Mouse (Mus musculus): ENCODE measurements around the gene Tspan14. TPM values are rescaled to one million over a fixed set of nuclear protein-coding genes. Genes with fewer than 3 reads are reported as not detected.
A peak's percentile ranks its signal among the peaks of the same experiment; 100 is the strongest.

The Tspan14 gene
- polyA plus RNA-seq, 1 experiment from 2014 or later = 82.6 TPM

- Histone ChIP-seq H3K9ac (no peak overlapping the region), H3K36me3 (replicated peaks) (no peaks in the 10 kb centered on the region), H3K27me3 (no peaks in the 10 kb centered on the region), H3K4me1 (peaks cover 89% of the 10 kb centered on the region), H3K9me3 (no peaks in the 10 kb centered on the region), H3K27ac (peak overlapping the region; percentile 99), H3K4me3 (replicated peaks) (no peak overlapping the region), H3K4me2 (peak overlapping the region; percentile 21; the same call in 1 of the 2 replicates)
- no peak for ATAC-seq (ENCODE audit: low FRiP score)
- WGBS = 25% methylated on average over 3 of the region's 3 CpGs
Observed at GRCm38 (mm10) chr14:40957607-40958006, 9.0 kb downstream of the Tspan14 start.

GRCm38 (mm10) chr14:40956252-40957146 is 10.1 kb downstream of the Tspan14 start:
- Histone ChIP-seq H3K4me2 (peak overlapping the region; percentile 48), H3K9me3 (no peaks in the 10 kb centered on the region), H3K4me3 (replicated peaks) (peak overlapping the region; percentile 2; the same call in 1 of the 2 replicates), H3K4me1 (peaks cover 86% of the 10 kb centered on the region), H3K27me3 (no peaks in the 10 kb centered on the region), H3K36me3 (replicated peaks) (no peaks in the 10 kb centered on the region), H3K9ac (peak overlapping the region; percentile 51), H3K27ac (peak overlapping the region; percentile 99)
- ATAC-seq (ENCODE audit: low FRiP score) = peak; percentile 88
- WGBS = 17% methylated on average over 13 of the region's 13 CpGs

- H3K27me3 ChIP-seq = no peaks in the 10 kb centered on the region
- no peaks in the 10 kb centered on the region for H3K9me3 ChIP-seq
- H3K9ac ChIP-seq = peak overlapping the region; percentile 51
- H3K36me3 ChIP-seq (replicated peaks) = no peaks in the 10 kb centered on the region
- peak; percentile 57 for ATAC-seq (ENCODE audit: low FRiP score)
- H3K4me2 ChIP-seq = peak overlapping the region; percentile 48
- 0 out of 2 replicates have a peak overlapping the region, but pooled peaks have one; percentile 11 for H3K4me3 ChIP-seq (replicated peaks)
- under 1% methylated on average over 10 of the region's 10 CpGs for WGBS
- H3K4me1 ChIP-seq = peaks cover 89% of the 10 kb centered on the region
- peak overlapping the region; percentile 99 for H3K27ac ChIP-seq
Observed at GRCm38 (mm10) chr14:40955596-40956251, 10.9 kb downstream of the Tspan14 start.

- WGBS = 53% methylated on average over 1 of the region's 1 CpGs
- H3K4me3 ChIP-seq (replicated peaks) = no peak overlapping the region
Observed at GRCm38 (mm10) chr14:40955146-40955545, 11.5 kb downstream of the Tspan14 start.

GRCm38 (mm10) chr14:40953381-40953780 is 13.2 kb downstream of the Tspan14 start:
- peak overlapping the region; percentile 9; the same call in 1 of the 2 replicates for H3K27ac ChIP-seq
- H3K9me3 ChIP-seq = no peaks in the 10 kb centered on the region
- H3K4me3 ChIP-seq (replicated peaks) = no peak overlapping the region
- H3K36me3 ChIP-seq (replicated peaks) = no peaks in the 10 kb centered on the region
- H3K9ac ChIP-seq = no peak overlapping the region
- no peak overlapping the region for H3K4me2 ChIP-seq
- peaks cover 90% of the 10 kb centered on the region for H3K4me1 ChIP-seq
- no peaks in the 10 kb centered on the region for H3K27me3 ChIP-seq
- no peak for ATAC-seq (ENCODE audit: low FRiP score)
- WGBS = 76% methylated on average over 5 of the region's 5 CpGs

More at GRCm38 (mm10) chr14:40955146-40955545, 11.5 kb downstream of the Tspan14 start:
- peak overlapping the region; percentile 99 for H3K27ac ChIP-seq
- no peaks in the 10 kb centered on the region for H3K9me3 ChIP-seq
- no peaks in the 10 kb centered on the region for H3K27me3 ChIP-seq
- ATAC-seq (ENCODE audit: low FRiP score) = no peak
- H3K36me3 ChIP-seq (replicated peaks) = no peaks in the 10 kb centered on the region
- peak overlapping the region; percentile 51 for H3K9ac ChIP-seq
- peaks cover 90% of the 10 kb centered on the region for H3K4me1 ChIP-seq
- peak overlapping the region; percentile 48 for H3K4me2 ChIP-seq

GRCm38 (mm10) chr14:40952715-40953114 is 13.9 kb downstream of the Tspan14 start:
- H3K4me1 ChIP-seq = peaks cover 83% of the 10 kb centered on the region
- no peak overlapping the region for H3K4me2 ChIP-seq
- H3K27ac ChIP-seq = 0 out of 2 replicates have a peak overlapping the region, but pooled peaks have one; percentile 9
- no peak overlapping the region for H3K4me3 ChIP-seq (replicated peaks)
- no peak overlapping the region for H3K9ac ChIP-seq
- H3K9me3 ChIP-seq = no peaks in the 10 kb centered on the region
- no peaks in the 10 kb centered on the region for H3K27me3 ChIP-seq
- H3K36me3 ChIP-seq (replicated peaks) = no peaks in the 10 kb centered on the region
- 65% methylated on average over 2 of the region's 2 CpGs for WGBS
- ATAC-seq (ENCODE audit: low FRiP score) = no peak

GRCm38 (mm10) chr14:40952301-40952700 is 14.3 kb downstream of the Tspan14 start:
- H3K27ac ChIP-seq = 0 out of 2 replicates have a peak overlapping the region, but pooled peaks have one; percentile 13

GRCm38 (mm10) chr14:40949730-40950614 is 16.6 kb downstream of the Tspan14 start:
- Histone ChIP-seq H3K9me3 (no peaks in the 10 kb centered on the region), H3K27me3 (no peaks in the 10 kb centered on the region), H3K36me3 (replicated peaks) (peaks cover 7% of the 10 kb centered on the region), H3K4me1 (peaks cover 56% of the 10 kb centered on the region), H3K4me3 (replicated peaks) (no peak overlapping the region), H3K27ac (0 out of 2 replicates have a peak overlapping the region, but pooled peaks have one; percentile 19), H3K9ac (no peak overlapping the region), H3K4me2 (no peak overlapping the region)
- ATAC-seq (ENCODE audit: low FRiP score) = no peak
- 70% methylated on average over 7 of the region's 7 CpGs for WGBS

More at GRCm38 (mm10) chr14:40952301-40952700, 14.3 kb downstream of the Tspan14 start:
- WGBS = 77% methylated on average over 3 of the region's 3 CpGs
- no peak overlapping the region for H3K9ac ChIP-seq
- no peak overlapping the region for H3K4me3 ChIP-seq (replicated peaks)
- ATAC-seq (ENCODE audit: low FRiP score) = no peak
- peaks cover 79% of the 10 kb centered on the region for H3K4me1 ChIP-seq
- no peaks in the 10 kb centered on the region for H3K27me3 ChIP-seq
- H3K4me2 ChIP-seq = no peak overlapping the region
- H3K9me3 ChIP-seq = no peaks in the 10 kb centered on the region
- H3K36me3 ChIP-seq (replicated peaks) = 0 out of 2 replicates have a peak, but pooled peaks cover 3% of the 10 kb centered on the region

- H3K4me1 ChIP-seq = peaks cover 47% of the 10 kb centered on the region
- H3K4me2 ChIP-seq = no peak overlapping the region
- 37% methylated on average over 3 of the region's 3 CpGs for WGBS
- H3K4me3 ChIP-seq (replicated peaks) = no peak overlapping the region
- H3K9me3 ChIP-seq = peaks cover 2% of the 10 kb centered on the region; the same call in 1 of the 2 replicates
- H3K27me3 ChIP-seq = no peaks in the 10 kb centered on the region
- H3K27ac ChIP-seq = peak overlapping the region; percentile 68
- H3K9ac ChIP-seq = no peak overlapping the region
- ATAC-seq (ENCODE audit: low FRiP score) = no peak; the same call in 1 of the 2 replicates
- H3K36me3 ChIP-seq (replicated peaks) = peaks cover 7% of the 10 kb centered on the region
Observed at GRCm38 (mm10) chr14:40949047-40949446, 17.6 kb downstream of the Tspan14 start.

GRCm38 (mm10) chr14:40948522-40948921 is 18.1 kb downstream of the Tspan14 start:
- Histone ChIP-seq H3K27ac (peak overlapping the region; percentile 68; the same call in 1 of the 2 replicates), H3K4me3 (replicated peaks) (no peak overlapping the region), H3K36me3 (replicated peaks) (peaks cover 7% of the 10 kb centered on the region), H3K9me3 (peaks cover 2% of the 10 kb centered on the region; the same call in 1 of the 2 replicates), H3K27me3 (no peaks in the 10 kb centered on the region), H3K4me2 (no peak overlapping the region), H3K9ac (no peak overlapping the region), H3K4me1 (peaks cover 42% of the 10 kb centered on the region)
- WGBS = 93% methylated on average over 5 of the region's 5 CpGs
- ATAC-seq (ENCODE audit: low FRiP score) = no peak
